Mouse (Mus musculus) heart, postnatal 10 days (tissue): ENCODE results near the gene Prss54. TPM values are rescaled to one million over a fixed set of nuclear protein-coding genes. Genes with fewer than 3 reads are reported as not detected.

Experiments
- DNase-seq, 2 experiments: peaks; one replicate each; pipeline ENCODE4 v3.0.0; 2021
- intact Hi-C: fragments of 180-260 bp; cut with DNase I; formaldehyde crosslinking; loops from one replicate; pipeline ENCODE4 v1.15.1; 2025
- total RNA-seq, 2 experiments: library from RNA; stranded (reverse); gene quantifications; 2 replicates each; pipeline ENCODE4 v1.2.3; 2021

Gene Prss54
- total RNA-seq, 2 experiments from 2014 or later, result not detected

GRCm38 (mm10) chr8:95555963-95556362 lies 20.2 kb downstream of the Prss54 start:
- no peak for DNase-seq
- intact Hi-C loops, result no loop called here

DNA sequence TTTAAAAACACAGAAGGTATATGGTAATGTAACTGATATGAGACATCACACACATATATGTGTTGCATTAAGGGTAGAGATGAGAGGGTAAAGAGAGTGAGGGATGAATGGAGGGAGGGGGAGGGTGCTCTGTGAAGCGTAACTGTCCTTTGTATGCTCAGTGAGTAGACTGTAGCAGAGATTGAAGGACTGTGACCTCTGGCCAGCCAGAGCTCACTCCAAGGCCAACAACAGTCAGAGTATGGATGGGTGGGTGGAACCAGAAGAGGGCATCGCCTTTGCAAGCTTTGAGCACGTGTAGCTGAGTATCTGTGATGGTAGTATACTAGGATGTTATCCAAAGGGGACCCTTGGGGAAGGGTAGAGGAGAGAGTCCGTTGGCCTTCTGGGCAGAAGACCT lies 24.6 kb downstream of the Prss54 start:
- DNase-seq, result no peak
- intact Hi-C loops, result no loop called here

- DNase-seq, result no peak
- intact Hi-C loops, result no loop called here
Observed at GRCm38 (mm10) chr8:95549871-95550829, 26.0 kb downstream of the Prss54 start.

DNA sequence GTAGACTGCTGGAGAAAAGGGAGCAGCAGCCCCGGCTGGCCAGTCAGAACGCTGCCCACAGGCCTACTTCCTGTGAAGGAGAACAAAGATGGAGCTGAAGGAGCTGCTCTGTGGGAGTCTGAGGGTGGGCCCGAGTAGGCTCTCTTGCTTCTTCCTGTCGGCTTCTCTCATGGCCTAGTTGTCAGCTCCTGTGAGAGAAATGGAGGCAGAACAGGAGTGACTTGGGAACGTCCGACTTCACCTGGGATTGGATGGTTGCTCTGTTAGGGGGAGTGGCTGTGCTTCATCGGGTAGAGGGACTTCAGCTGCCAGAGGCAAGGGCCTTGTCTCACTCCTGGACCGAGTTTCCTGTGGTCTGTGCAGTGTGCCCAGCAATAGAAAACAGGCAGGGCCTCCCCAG lies 28.2 kb downstream of the Prss54 start:
- intact Hi-C loops, result no loop called here
- DNase-seq, result no peak

- no peak for DNase-seq
- intact Hi-C loops, result no loop called here
Observed at GRCm38 (mm10) chr8:95546986-95547385, 29.2 kb downstream of the Prss54 start.

GRCm38 (mm10) chr8:95545815-95546214 lies 30.3 kb downstream of the Prss54 start:
- intact Hi-C loops, result no loop called here
- no peak for DNase-seq

DNA sequence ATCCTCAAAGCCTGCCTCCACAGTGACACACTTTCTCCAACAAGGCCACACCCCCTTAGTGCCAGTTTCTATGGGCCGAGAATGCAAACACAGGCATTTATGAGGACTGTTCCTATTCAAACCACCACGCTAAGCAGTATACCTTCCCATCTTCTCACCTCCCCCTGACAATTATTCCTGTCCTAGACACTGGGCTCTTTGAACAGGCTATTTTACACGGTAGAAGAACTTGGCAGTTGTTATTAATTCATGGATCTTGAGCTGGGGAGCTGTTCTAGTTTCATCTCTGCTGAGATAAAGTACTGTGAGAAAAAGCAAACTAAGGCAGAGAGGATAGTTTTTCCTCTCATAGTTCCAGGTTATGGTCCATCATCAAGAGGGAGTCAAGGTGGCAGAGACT lies 33.1 kb downstream of the Prss54 start:
- intact Hi-C loops, result no loop called here
- no peak for DNase-seq

DNA sequence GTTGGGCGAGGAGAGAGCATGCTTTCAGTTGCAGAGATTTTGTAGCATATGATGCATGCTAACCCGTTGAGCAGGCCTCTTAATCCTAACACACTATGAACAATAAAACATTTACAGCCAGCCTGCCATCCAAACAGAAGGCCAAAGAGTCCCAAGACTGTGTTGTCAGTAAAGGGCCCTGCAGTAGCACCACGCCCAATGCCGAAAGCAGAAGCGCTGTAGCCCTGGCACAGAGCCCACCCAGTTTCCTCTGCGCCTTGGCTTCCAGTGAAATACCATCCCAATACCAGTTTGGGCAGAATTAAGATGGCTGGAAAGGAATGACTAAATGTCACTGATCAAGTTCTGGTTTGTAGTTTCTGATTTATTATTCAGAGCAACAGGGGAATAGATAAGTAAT lies 33.9 kb downstream of the Prss54 start:
- no peak for DNase-seq
- intact Hi-C loops, result no loop called here

DNA sequence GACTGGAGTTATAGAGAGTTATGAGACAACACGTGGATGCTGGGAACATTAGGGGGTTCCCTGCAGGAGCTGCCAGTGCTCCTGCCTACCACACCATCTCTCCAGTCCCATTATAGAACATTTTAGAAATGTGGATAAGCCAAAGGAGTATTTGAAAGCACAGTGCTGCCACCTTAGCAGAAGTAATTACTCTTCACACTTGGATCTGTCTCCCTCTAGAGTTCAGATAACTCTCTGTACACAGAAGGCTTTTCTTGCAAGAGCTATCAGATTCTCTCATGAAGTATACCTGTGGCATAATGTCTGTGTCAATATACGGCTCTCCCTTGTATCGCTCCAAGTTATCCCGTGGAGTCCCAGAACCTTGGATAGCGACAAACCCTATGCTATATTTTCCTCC lies 36.7 kb downstream of the Prss54 start:
- DNase-seq, result no peak
- intact Hi-C loops, result loop anchor here (5.0 kb wide), 1 partner anchor 192 kb away; no protein-coding TSS in a partner anchor

DNA sequence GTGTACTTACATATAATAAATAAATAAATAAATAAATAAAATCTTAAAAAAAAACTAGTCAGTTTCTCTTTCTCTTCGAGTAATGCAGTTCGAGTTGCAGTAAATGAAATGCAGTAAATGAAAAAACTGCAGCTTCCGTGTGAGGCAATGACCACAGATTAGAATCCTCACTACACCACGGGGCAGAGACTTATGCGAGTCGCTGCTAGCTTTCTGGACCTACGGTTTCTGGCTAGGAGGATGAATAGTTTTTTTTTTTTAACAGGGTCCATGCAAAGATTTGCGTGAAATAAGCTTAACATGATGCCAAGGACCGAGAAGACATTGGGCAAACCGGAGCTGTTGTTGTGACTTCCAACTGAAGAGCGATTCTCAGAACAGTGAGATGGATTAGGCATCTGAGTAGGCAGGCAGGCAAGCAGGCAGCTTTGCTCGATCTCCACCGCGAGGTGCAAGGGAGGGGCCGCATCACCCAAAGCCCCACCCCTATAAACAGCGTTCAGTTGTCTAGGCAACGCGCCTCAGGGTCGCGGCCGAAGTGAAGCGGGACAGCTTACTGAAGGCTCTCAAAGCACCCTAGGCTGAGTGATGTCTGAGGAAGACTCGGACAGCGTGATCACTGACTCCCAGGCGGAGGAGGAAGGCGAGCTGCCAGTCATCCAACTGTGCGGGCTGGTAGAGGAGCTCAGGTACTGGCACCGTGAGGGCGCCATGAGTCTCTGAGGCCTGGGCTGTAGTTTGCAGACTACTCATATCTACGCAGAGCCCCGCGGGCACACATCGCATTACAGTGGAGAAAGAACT lies 42.4 kb downstream of the Prss54 start, which contains the start of gene Ccdc113:
Ccdc113 (plus strand) TSS at position 502 of the 804 bp plus-strand sequence.
- DNase-seq, result peak; percentile 54 to 62

GRCm38 (mm10) chr8:95532206-95532605 lies 43.9 kb downstream of the Prss54 start:
- no peak for DNase-seq
- intact Hi-C loops, result no loop called here

More for the DNA sequence above, 42.4 kb downstream of the Prss54 start, which contains the start of gene Ccdc113:
- intact Hi-C loops, result no loop called here

DNA sequence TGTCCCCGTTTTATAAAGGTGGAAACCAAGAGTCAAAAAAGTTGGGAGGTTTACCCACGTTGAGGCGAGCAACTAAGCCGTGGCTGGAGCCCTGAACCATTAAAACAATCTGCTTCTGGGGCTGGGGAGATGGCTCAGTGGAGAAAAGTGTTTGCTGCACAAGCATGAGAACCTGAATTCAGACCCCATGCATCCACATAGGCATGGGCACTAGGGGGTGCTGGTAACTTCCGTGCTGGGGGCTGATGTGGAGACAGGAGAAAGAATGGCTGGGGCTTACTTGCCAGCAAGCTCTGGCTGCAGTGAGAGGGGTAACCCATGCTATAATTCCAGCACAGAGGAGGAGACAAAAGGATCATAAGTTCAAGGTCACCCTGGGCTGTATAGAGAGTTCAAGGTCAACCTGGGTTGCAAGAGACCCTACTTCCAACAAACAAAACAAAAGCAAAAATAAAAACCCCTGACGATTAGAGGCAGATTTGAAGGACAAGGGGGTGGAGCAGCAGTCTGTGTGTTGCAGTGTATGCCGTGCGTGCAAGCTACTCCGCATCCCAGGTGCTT lies 47.3 kb downstream of the Prss54 start:
- intact Hi-C loops, result no loop called here
- no peak for DNase-seq

- DNase-seq, result no peak
- intact Hi-C loops, result no loop called here
Observed at GRCm38 (mm10) chr8:95528194-95528593, 47.9 kb downstream of the Prss54 start.

DNA sequence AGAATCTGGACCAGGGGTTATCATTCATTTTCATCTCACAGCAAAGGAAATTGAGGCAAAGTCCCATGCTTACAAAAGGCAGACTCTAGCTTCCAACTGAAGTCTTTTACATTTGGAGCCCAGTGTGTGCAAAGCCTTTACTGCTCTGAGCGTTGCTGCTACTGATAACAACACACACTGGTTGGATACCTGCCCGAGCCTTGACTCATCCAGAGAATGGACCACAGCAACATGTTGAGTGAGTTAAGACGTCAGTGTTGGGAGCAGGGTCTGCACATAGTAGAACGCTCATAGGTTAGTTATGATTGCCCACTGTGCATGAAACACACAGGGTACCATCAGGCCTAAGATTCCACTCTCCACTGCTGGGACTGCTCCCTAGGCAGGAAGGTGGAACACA lies 52.1 kb downstream of the Prss54 start:
- intact Hi-C loops, result no loop called here

GRCm38 (mm10) chr8:95516928-95517327 lies 59.2 kb downstream of the Prss54 start:
- intact Hi-C loops, result no loop called here

More for the DNA sequence above, 52.1 kb downstream of the Prss54 start:
- DNase-seq, result no peak

DNA sequence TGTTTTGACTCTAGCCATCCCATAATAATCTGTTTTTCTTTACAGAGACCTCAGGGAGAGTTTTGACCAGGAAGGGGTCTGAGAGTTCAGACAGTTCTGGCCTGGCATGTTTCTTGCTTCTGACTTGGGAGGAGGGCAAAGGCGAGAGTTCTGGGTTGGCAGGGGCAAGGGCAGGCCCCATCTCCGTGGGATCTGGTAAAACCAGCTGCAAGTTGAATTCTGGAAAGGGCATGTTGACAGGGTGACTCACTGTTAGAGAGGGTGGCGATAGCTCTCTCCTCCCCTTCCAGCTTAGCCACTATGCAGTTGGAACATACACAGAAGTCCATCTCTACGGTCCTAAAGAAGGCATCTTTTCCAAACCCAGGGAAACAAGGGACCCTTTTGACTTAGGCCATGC lies 62.9 kb downstream of the Prss54 start:
- DNase-seq, result no peak
- intact Hi-C loops, result no loop called here

More at GRCm38 (mm10) chr8:95516928-95517327, 59.2 kb downstream of the Prss54 start:
- DNase-seq, result no peak

DNA sequence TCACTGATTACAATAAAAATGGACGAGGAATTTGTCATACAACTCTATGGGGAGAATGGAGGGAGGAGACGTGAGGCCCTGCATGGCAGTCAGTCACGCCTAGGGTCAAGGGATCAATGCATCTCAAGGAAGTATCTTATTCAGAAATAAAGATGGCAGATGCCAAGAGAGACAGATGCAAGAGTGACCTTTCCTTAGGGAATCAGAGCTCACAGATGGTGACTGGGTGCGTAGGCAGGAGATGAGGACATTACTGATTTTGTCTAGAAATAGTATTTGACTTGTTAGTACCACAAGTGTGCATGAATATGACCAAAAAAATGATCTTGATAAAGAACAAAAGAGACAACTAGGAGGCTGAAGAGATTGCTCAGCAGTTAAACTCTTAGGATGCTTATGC lies 63.9 kb downstream of the Prss54 start:
- no peak for DNase-seq
- intact Hi-C loops, result no loop called here
